Mouse (Mus musculus): ENCODE data around the gene Psg27. TPM values are rescaled to one million over a fixed set of nuclear protein-coding genes. Genes with fewer than 3 reads are reported as not detected.
"Not testable (repeated sequence)": the region's sequence is repeated elsewhere in the genome, so short reads cannot be mapped to it uniquely, and the experiment has no call there.

The Psg27 gene
- not detected in 2 replicates for polyA plus RNA-seq (2015; fragmentation: Nextera tagmentation; extraction: Ambion mirVana)

DNA sequence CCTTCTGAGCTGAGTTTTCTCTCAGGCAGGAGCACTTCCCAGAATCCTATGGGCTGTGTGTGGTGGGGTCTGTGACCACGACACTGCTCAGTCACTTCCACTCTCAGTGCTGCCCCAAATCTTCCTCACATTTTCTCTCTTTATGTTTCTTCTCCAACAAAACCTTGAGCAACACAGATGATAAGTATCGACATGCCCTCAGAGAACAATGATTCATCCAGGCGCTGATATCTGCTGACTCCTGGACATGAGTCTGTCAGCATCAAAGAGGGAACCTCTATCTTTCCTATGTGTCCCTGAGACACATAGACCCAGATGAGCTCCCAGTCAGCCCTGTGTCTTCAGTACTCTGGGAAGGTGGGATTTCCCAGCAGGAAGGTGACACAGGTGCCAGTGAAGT is at the start of gene Psg27:
Gene Psg27, minus strand, starts transcription at position 101 of the 400 bp plus-strand sequence.
- no peak for TF ChIP-seq CTCF (IDR thresholded peaks at IDR 0.05; ENCODE audit: low read depth)
- Histone ChIP-seq H3K4me2 (replicated peaks; ENCODE audit: low read depth) (no peak within 1 kb of the TSS), H3K27ac (ENCODE audit: low read depth, low read length) (no peak within 1 kb of the TSS), H3K9ac (ENCODE audit: low read depth, low read length) (no peak within 1 kb of the TSS), H3K36me3 (ENCODE audit: control insufficient read depth, insufficient read depth) (no peaks in the 10 kb centered on the region), H3K27me3 (replicated peaks; ENCODE audit: control insufficient read depth, insufficient read depth, low read length) (no peaks in the 10 kb centered on the region), H3K9me3 (ENCODE audit: control insufficient read depth) (no peaks in the 10 kb centered on the region), H3K4me3 (ENCODE audit: low read depth, low read length) (no peak within 1 kb of the TSS), H3K4me1 (replicated peaks; ENCODE audit: control insufficient read depth, insufficient read depth, low read length) (no peaks in the 10 kb centered on the region)
- ATAC-seq: no peak
- 74% methylated on average over 3 of the region's 3 CpGs for WGBS

DNA sequence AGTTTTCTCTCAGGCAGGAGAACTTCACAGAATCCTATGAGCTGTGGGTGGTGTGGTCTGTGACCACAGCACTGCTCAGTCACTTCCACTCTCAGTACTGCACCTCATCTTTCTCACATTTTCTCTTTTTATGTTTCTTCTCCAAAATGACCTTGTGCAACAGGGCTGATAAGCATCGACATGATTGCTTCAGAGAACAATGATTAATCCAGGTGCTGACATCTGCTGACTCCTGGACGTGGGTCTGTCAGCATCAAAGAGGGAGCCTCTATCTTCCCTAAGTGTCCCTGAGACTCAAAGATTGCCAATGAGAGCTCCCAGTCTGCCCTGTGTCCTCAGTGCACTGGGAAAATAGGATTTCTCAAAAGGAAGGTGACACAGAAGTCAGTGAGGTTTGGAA is 49.3 kb upstream of the Psg27 start, which contains the start of gene Psg23:
Gene Psg23, minus strand, starts transcription at position 101 of the 400 bp plus-strand sequence.
- not testable (repeated sequence) for H3K4me1 ChIP-seq (replicated peaks; ENCODE audit: control insufficient read depth, insufficient read depth, low read length); H3K27ac ChIP-seq (ENCODE audit: low read depth, low read length); H3K9ac ChIP-seq (ENCODE audit: low read depth, low read length); H3K27me3 ChIP-seq (replicated peaks; ENCODE audit: control insufficient read depth, insufficient read depth, low read length); H3K4me2 ChIP-seq (replicated peaks; ENCODE audit: low read depth); H3K9me3 ChIP-seq (ENCODE audit: control insufficient read depth); ATAC-seq; H3K4me3 ChIP-seq (ENCODE audit: low read depth, low read length); H3K36me3 ChIP-seq (ENCODE audit: control insufficient read depth, insufficient read depth)
- WGBS: 0% methylated on average over 1 of the region's 2 CpGs

- Histone ChIP-seq H3K27ac (ENCODE audit: low read depth, low read length) (no peak overlapping the region), H3K9me3 (ENCODE audit: control insufficient read depth) (no peaks in the 10 kb centered on the region), H3K4me3 (ENCODE audit: low read depth, low read length) (no peak overlapping the region), H3K9ac (ENCODE audit: low read depth, low read length) (no peak overlapping the region), H3K4me2 (replicated peaks; ENCODE audit: low read depth) (no peak overlapping the region), H3K27me3 (replicated peaks; ENCODE audit: control insufficient read depth, insufficient read depth, low read length) (no peaks in the 10 kb centered on the region), H3K36me3 (ENCODE audit: control insufficient read depth, insufficient read depth) (no peaks in the 10 kb centered on the region), H3K4me1 (replicated peaks; ENCODE audit: control insufficient read depth, insufficient read depth, low read length) (no peaks in the 10 kb centered on the region)
- ATAC-seq: peak; percentile 58
- no peak for TF ChIP-seq CTCF (IDR thresholded peaks at IDR 0.05; ENCODE audit: low read depth)
Observed at GRCm38 (mm10) chr7:18559850-18560249, 7.3 kb downstream of the Psg27 start.

DNA sequence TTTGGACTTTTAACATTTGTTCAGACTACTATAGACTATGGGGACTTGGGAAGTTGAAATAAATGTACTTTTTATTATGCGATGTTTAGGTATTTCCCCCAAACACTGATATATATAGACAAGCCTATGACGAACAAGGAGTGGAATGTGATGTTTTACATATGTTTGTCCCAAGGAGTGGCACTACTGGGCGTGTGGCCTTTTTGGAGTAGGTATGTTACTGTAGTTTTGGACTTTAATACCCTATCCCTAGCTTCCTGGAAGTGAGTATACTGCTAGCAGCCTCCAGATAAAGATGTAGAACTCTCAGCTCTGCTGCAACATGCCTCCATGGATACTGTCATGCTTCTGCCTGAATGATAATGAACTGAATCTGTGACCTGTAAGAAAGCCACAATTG is 11.4 kb downstream of the Psg27 start:
- H3K27me3 ChIP-seq (replicated peaks; ENCODE audit: control insufficient read depth, insufficient read depth, low read length); H3K9me3 ChIP-seq (ENCODE audit: control insufficient read depth); H3K36me3 ChIP-seq (ENCODE audit: control insufficient read depth, insufficient read depth); H3K4me1 ChIP-seq (replicated peaks; ENCODE audit: control insufficient read depth, insufficient read depth, low read length); H3K9ac ChIP-seq (ENCODE audit: low read depth, low read length); H3K27ac ChIP-seq (ENCODE audit: low read depth, low read length); H3K4me2 ChIP-seq (replicated peaks; ENCODE audit: low read depth); H3K4me3 ChIP-seq (ENCODE audit: low read depth, low read length): not testable (repeated sequence)
- 51% methylated on average over 3 of the region's 3 CpGs for WGBS
- peak; percentile 68 for ATAC-seq

- no peaks in the 10 kb centered on the region for H3K27me3 ChIP-seq (replicated peaks; ENCODE audit: control insufficient read depth, insufficient read depth, low read length)
- no peak overlapping the region for H3K27ac ChIP-seq (ENCODE audit: low read depth, low read length)
- no peak overlapping the region for H3K4me2 ChIP-seq (replicated peaks; ENCODE audit: low read depth)
- H3K36me3 ChIP-seq (ENCODE audit: control insufficient read depth, insufficient read depth): no peaks in the 10 kb centered on the region
- peaks cover 3% of the 10 kb centered on the region; the same call in 1 of the 2 replicates for H3K4me1 ChIP-seq (replicated peaks; ENCODE audit: control insufficient read depth, insufficient read depth, low read length)
- H3K4me3 ChIP-seq (ENCODE audit: low read depth, low read length): no peak overlapping the region
- WGBS: 32% methylated on average over 3 of the region's 3 CpGs
- no peak overlapping the region for H3K9ac ChIP-seq (ENCODE audit: low read depth, low read length)
- no peaks in the 10 kb centered on the region for H3K9me3 ChIP-seq (ENCODE audit: control insufficient read depth)
- peak; percentile 89 for ATAC-seq
- no peak for TF ChIP-seq CTCF (IDR thresholded peaks at IDR 0.05; ENCODE audit: low read depth)
Observed at GRCm38 (mm10) chr7:18533420-18533819, 33.7 kb downstream of the Psg27 start.

GRCm38 (mm10) chr7:18532169-18532568 is 34.9 kb downstream of the Psg27 start, which contains the start of gene Psg25:
TSS of gene Psg25 (minus strand) at chr7:18532269.
- whole genome bisulfite sequencing: 79% methylated on average over 1 of the region's 1 CpGs
- no peak within 1 kb of the TSS for H3K27ac ChIP-seq (ENCODE audit: low read depth, low read length)

DNA sequence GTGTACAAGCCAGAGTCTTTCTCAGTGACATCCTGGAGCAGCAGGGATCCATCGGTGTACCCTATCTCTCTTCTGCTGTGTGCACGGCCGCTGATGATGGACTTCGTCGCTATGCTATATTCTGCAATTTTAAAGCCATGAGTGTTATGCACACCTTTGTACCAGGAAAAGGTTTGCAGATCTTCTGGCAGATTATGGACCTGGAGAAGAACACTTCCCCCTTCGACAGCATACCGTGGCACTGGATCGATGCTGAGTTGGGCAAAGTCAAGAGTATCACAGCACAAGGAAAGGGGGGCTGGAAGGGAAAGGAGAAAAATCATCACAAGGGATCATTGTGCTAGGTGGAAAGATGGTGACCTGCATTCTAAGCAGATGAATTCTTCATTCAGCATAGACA is 42.4 kb downstream of the Psg27 start:
- no peaks in the 10 kb centered on the region for H3K36me3 ChIP-seq (ENCODE audit: control insufficient read depth, insufficient read depth)
- WGBS: 60% methylated on average over 8 of the region's 8 CpGs
- no peak overlapping the region for H3K4me3 ChIP-seq (ENCODE audit: low read depth, low read length)
- peak; percentile 78 for ATAC-seq
- H3K4me2 ChIP-seq (replicated peaks; ENCODE audit: low read depth): no peak overlapping the region
- no peaks in the 10 kb centered on the region for H3K9me3 ChIP-seq (ENCODE audit: control insufficient read depth)
- H3K27me3 ChIP-seq (replicated peaks; ENCODE audit: control insufficient read depth, insufficient read depth, low read length): no peaks in the 10 kb centered on the region
- H3K9ac ChIP-seq (ENCODE audit: low read depth, low read length): no peak overlapping the region
- no peaks in the 10 kb centered on the region for H3K4me1 ChIP-seq (replicated peaks; ENCODE audit: control insufficient read depth, insufficient read depth, low read length)
- H3K27ac ChIP-seq (ENCODE audit: low read depth, low read length): no peak overlapping the region
- no peak for TF ChIP-seq CTCF (IDR thresholded peaks at IDR 0.05; ENCODE audit: low read depth)

More at GRCm38 (mm10) chr7:18532169-18532568, 34.9 kb downstream of the Psg27 start, which contains the start of gene Psg25:
- Histone ChIP-seq H3K36me3 (ENCODE audit: control insufficient read depth, insufficient read depth) (no peaks in the 10 kb centered on the region), H3K4me3 (ENCODE audit: low read depth, low read length) (no peak within 1 kb of the TSS), H3K4me1 (replicated peaks; ENCODE audit: control insufficient read depth, insufficient read depth, low read length) (peaks cover 3% of the 10 kb centered on the region; the same call in 1 of the 2 replicates), H3K27me3 (replicated peaks; ENCODE audit: control insufficient read depth, insufficient read depth, low read length) (no peaks in the 10 kb centered on the region), H3K4me2 (replicated peaks; ENCODE audit: low read depth) (no peak within 1 kb of the TSS), H3K9me3 (ENCODE audit: control insufficient read depth) (no peaks in the 10 kb centered on the region), H3K9ac (ENCODE audit: low read depth, low read length) (no peak within 1 kb of the TSS)
- no peak for ATAC-seq
- TF ChIP-seq CTCF (IDR thresholded peaks at IDR 0.05; ENCODE audit: low read depth): no peak

GRCm38 (mm10) chr7:18512848-18513247 is 54.3 kb downstream of the Psg27 start:
- H3K4me3 ChIP-seq (ENCODE audit: low read depth, low read length); H3K4me2 ChIP-seq (replicated peaks; ENCODE audit: low read depth); H3K9me3 ChIP-seq (ENCODE audit: control insufficient read depth); H3K27ac ChIP-seq (ENCODE audit: low read depth, low read length); H3K9ac ChIP-seq (ENCODE audit: low read depth, low read length); H3K4me1 ChIP-seq (replicated peaks; ENCODE audit: control insufficient read depth, insufficient read depth, low read length); H3K36me3 ChIP-seq (ENCODE audit: control insufficient read depth, insufficient read depth); H3K27me3 ChIP-seq (replicated peaks; ENCODE audit: control insufficient read depth, insufficient read depth, low read length): not testable (repeated sequence)
- ATAC-seq: peak; percentile 67; the same call in 1 of the 2 replicates

GRCm38 (mm10) chr7:18512417-18512816 is 54.7 kb downstream of the Psg27 start:
- not testable (repeated sequence) for H3K27me3 ChIP-seq (replicated peaks; ENCODE audit: control insufficient read depth, insufficient read depth, low read length); H3K4me2 ChIP-seq (replicated peaks; ENCODE audit: low read depth); H3K27ac ChIP-seq (ENCODE audit: low read depth, low read length); H3K36me3 ChIP-seq (ENCODE audit: control insufficient read depth, insufficient read depth); H3K9ac ChIP-seq (ENCODE audit: low read depth, low read length); H3K4me3 ChIP-seq (ENCODE audit: low read depth, low read length); H3K4me1 ChIP-seq (replicated peaks; ENCODE audit: control insufficient read depth, insufficient read depth, low read length); H3K9me3 ChIP-seq (ENCODE audit: control insufficient read depth)
- ATAC-seq: peak; percentile 86
- 12% methylated on average over 2 of the region's 2 CpGs for WGBS

Data from intestine, postnatal 0 days (tissue).